Mouse (Mus musculus) embryonic facial prominence, embryonic 10.5 days (tissue): ENCODE measurements around the gene Rab44. TPM values are rescaled to one million over a fixed set of nuclear protein-coding genes. Genes with fewer than 3 reads are reported as not detected.

Experiments
- polyA plus RNA-seq: library from polyadenylated mRNA; unstranded; fragments of >200 nt; fragmentation: Nextera tagmentation; extraction: Ambion mirVana; gene quantifications from 2 replicates; pipeline ENCODE4 v1.2.1, GENCODE M21; 2016

Rab44 gene
- polyA plus RNA-seq, 1 experiment from 2014 or later = 0.21 TPM

Other genes with a start within 250 kb of the Rab44 start
- 0.10 and 0.17 TPM in 2 replicates for gene 4930539E08Rik, start 198.8 kb upstream of the Rab44 start, polyA plus RNA-seq
- gene Pxt1, start 170.3 kb upstream of the Rab44 start, polyA plus RNA-seq = 0.20 TPM in 1 of 2 replicates, not detected in the other
- gene Kctd20, start 162.2 kb upstream of the Rab44 start, polyA plus RNA-seq = 125 and 126 TPM in 2 replicates
- gene Stk38, start 106.2 kb upstream of the Rab44 start, polyA plus RNA-seq = 118 and 125 TPM in 2 replicates
- 830 and 831 TPM in 2 replicates for gene Srsf3, start 81.5 kb upstream of the Rab44 start, polyA plus RNA-seq
- 26.0 and 27.5 TPM in 2 replicates for gene Cdkn1a, start 23.2 kb upstream of the Rab44 start, polyA plus RNA-seq
- 3.6 and 4.7 TPM in 2 replicates for gene Cpne5, start 124.0 kb downstream of the Rab44 start, polyA plus RNA-seq
- 219 and 227 TPM in 2 replicates for gene Ppil1, start 150.0 kb downstream of the Rab44 start, polyA plus RNA-seq
- 47.8 and 49.5 TPM in 2 replicates for gene BC004004, start 154.6 kb downstream of the Rab44 start, polyA plus RNA-seq
- gene Pi16, start 203.5 kb downstream of the Rab44 start, polyA plus RNA-seq = 0.65 and 0.91 TPM in 2 replicates
- 278 and 280 TPM in 2 replicates for gene Mtch1, start 233.8 kb downstream of the Rab44 start, polyA plus RNA-seq
- 10.2 and 12.3 TPM in 2 replicates for gene Fgd2, start 246.8 kb downstream of the Rab44 start, polyA plus RNA-seq